Mouse (Mus musculus) induced T-regulatory cell, adult 2 months (primary cell): ENCODE results near the gene Ilk.
A peak's percentile ranks its signal among the peaks of the same experiment; 100 is the strongest.
"Not testable (repeated sequence)": the region's sequence is repeated elsewhere in the genome, so short reads cannot be mapped to it uniquely, and the experiment has no call there.

Source experiments
- DNase-seq: peaks from one replicate; pipeline ENCODE4 v3.0.0-alpha.2; 2012; ENCODE audit warnings: low read depth

Ilk gene

DNA sequence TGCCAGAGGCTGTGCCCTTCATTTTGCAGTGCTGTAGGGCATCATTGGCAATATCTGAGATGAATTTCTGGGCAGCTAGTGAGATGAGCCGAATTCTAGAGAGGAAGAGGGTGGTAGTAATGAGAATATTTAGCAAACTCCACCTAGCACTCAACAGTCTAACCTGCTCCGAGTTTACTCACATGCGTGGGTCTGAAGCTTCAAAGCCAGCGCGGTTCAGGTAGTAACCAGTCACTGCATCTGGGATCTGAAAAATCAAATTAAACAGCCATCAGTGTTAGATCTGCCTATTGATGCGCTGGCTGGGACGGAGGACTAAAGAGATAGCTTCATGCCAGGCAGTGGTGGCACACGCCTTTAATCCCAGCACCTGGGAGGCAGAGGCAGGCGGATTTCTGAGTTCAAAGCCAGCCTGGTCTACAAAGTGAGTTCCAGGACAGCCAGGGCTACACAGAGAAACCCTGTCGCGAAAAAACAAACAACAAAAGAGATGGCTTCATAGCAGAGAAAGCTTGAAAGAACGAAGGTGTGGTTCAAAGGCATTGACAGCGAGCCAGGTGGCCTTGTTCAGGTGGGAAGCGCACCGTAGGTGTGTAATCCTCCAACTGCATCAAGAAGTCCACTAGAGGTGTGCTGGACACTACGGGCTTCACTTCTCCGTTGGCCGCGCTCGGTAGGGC is 7.0 kb downstream of the Ilk start:
- not testable (repeated sequence) for DNase-seq

DNA sequence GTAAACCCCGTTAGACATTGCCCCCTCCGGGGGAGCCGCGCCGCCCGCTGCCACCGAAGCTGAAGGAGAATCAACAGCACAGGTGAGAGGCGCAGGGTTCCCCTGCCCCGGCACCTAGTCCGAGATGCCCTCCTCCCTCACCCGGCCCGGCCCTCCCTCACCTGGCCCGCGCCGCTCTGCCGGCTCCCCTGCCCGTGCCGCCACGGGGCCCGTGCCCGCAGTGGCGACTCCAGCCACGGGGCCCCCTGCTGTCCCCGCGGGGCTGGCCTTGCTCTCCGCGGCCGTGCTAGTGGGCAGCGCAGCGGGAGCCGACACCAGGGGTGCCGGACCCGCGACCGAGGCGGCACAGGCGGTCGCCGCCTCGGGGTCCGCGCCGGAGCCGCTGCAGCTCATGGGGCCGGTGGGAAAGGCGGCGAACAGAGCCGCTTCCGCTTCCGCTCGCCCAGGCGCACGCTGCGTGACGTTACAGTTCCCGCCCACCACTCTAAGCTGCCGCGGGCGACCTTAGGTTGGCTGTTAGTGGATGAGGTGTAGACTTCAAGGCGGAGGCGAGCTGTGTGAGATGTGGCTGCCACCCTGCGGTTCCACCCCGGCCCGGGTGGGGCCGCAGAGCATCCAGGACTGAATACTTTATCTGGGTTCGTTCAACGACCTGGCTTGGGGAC is 7.7 kb downstream of the Ilk start, which contains the start of gene Taf10:
TSS of gene Taf10 (minus strand) at position 436 of the 665 bp plus-strand sequence.
- peak; percentile 96 for DNase-seq

DNA sequence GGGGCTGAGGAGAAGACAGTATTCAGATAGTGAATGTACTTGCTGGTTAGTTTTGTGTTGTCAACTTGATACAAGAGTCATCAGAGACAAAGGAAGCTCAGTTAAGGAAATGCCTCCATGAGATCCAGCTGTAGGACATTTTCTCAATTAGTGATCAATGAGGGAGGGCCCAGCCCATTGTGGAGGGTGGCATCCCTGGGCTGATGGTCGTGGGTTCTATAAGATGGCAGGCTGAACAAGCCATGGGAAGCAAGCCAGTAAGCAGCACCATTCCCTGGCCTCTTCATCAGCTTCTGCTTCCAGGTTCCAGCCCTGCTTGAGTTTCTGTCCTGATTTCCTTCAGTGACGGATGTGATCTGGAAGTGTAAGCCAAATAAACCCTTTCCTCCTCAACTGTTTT is 11.4 kb downstream of the Ilk start:
- DNase-seq, result no peak

DNA sequence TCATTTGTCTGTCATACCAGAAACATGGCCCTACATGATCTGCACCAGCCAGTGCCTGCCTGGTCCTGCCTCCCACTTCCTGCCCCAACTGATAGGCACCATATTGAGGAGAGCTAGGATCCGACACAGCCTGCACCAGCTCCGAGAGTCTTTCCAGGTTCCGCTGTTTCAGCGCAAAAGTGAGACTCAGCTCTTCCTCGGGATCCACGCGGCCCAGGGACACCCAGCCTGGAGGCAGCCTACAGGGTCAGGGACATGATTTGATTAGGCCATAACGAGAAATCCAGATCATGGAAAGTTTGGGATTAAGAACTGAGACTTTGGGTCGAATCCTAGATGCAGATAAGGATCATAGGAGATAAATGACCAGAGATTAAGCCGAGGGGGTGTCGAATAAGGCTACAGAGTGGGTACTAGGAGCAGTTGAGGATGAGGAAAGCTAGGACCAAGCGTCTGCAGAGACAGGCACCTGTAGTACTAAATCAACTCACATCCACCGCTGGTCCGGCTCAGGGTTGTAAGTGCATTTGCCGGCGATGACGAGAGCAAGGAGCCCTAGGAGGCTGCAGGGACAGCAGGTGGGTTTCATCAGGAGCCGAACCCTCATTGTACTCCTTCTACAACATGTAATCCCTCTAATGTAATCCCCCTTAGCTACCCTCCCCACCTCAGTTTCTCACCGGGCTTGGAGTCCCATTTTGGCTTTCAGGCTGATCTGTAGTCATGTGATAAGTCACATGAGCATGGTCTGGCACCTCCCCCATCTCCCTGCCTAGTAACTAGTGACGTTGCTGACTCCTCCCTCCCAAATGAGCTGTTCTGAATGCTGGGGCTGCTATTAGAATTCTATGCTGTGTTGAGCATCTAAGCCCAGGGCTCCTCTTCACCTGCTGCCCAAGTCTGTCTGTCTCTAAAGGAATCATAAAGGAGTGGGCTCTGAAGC is 15.4 kb downstream of the Ilk start, which contains the start of gene Tpp1:
TSS of gene Tpp1 (minus strand) at position 745 of the 943 bp plus-strand sequence.
- peak; percentile 97 for DNase-seq

DNA sequence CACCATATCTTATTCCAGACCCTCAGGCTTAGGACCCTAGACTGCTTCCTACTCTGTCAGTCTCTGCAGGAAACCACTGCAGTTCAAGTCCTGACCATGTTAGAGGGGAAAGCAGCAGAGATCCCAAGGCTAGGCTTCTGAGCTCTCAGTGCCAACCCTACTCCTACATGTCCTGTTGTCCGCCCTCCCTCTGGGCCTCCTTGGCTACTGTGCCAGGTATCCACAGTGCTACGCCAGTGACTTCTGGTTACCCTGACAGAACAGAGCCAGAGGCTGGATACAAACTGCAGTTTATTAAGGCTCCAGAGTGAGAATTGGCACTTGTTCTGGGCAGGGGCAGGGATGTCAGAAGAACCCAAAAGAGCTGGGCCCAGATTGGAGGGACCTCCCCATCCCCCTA is 16.3 kb downstream of the Ilk start:
- no peak for DNase-seq

DNA sequence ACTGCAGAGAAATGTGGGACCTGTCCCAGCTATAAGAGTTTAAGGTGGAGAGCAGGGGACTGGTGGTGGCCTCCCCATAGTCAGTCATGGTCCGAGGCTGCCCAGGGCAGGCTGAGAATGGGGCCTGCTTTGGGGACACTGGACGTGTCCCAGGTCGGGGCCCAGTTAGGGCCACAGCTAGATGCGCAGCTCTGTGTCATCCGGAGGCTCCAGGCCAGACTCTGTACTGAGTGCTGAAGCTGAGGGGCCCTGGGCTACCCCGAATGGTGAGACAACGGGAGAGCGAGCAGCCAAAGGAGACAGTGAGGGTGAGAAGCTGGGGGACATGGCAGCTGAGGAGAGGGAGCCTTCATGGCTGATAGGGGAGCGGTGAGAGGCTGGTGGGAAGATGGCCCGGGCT is 16.9 kb downstream of the Ilk start:
- no peak for DNase-seq

DNA sequence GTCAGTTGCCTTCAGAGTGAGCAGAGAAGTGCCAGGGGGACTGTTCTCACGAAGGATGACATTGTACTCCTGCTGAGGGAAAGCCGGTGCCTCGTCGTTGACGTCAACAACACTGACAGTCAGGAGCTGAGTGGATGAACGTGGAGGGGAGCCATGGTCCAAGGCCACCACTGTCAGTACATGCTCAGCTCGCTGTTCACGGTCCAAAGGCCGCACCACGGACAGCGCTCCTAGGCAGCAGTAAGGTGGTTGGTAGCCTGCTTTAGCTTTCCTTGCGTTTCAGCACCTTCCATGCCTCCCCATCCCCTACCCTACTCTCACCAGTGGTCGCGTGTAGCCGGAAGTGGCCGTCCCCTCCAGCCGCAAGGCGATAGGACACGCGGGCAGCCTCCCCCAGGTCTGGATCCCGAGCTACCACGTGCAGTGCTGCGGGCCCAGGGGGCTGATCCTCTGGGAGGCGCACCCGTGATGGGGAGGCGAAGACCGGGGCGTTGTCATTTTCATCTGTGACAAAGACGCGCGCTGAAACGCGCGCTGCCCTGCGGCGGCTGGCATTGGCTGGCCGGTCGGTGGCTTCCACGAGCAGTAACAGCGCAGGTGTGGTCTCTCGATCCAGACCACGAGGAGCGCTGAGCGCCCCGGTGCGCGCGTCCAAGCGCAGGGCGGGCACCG is 25.6 kb downstream of the Ilk start:
- DNase-seq, result no peak

DNA sequence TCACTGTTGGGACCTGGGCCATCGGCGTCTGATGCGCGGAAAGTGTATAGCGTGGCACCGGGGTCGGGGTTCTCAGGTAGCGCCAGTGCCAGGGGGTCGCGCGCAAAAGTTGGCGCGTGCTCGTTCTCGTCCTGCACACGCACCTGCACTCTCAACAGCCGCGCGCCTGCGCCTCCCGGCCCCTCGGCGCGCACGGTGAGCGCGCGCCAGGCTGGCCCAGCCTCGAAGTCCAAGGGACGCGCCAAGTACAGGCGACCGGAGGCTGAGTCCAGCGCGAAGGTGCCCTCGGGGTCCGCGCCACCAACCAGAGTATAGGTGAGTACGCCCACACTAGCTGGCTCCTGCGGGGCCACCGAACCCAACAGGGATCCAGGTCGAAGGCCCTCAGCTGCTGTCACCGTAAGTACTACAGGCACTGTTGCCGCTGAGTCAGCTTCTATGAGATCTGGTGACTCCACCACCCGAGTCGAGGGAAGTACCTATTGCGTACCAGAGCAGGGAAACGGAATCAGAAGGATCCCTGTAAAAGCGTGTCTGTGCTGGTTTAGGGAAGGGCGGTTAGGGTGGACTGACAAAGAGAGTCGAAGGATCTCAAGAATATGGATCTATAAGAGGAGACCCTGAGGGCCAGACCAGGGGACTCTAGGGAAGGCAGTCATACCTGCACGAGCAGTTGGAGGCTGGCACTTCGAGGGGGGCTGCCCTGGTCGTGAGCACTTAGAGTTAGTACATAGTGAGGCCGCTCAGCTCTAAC is 26.3 kb downstream of the Ilk start:
- no peak for DNase-seq

DNA sequence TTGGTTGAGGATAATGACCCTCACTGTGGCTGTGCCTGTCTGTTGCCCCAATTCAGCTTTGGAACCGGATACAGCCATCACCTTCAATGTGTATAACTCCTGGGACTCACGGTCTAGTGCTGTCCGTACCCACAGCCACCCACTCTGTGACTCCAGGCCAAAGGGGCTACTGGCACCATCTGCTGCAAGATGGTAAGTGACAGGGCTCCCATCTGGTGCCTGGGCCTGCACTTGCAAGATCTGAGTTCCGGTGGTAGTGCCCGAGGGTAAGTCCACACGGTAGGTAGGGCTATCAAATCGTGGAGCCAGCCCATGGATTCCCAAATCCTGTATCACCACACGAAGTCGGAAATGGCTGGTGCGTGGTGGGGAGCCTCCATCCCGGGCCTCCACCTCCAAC is 27.9 kb downstream of the Ilk start:
- no peak for DNase-seq

DNA sequence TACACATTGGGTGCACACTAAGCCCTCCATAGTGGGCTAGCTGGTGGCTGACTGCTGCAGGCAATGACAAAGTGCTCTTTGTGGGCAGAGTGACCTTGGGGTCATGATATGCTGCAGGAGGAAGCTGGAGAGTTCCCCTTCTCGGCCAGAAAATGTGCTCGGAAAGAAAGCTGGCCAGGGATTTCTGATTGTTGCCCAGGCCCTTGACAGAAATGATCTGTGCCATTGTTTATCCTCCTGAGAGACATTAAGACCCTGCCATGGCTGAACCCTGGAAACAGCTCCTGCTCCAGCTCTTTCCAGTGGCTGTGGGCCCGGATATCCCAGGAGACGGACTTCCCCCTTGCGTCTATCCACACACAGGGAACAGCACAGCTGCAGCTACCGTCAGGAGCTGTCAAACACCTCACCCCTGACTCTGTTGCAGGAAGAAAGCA is 31.4 kb downstream of the Ilk start:
- DNase-seq, result no peak

DNA sequence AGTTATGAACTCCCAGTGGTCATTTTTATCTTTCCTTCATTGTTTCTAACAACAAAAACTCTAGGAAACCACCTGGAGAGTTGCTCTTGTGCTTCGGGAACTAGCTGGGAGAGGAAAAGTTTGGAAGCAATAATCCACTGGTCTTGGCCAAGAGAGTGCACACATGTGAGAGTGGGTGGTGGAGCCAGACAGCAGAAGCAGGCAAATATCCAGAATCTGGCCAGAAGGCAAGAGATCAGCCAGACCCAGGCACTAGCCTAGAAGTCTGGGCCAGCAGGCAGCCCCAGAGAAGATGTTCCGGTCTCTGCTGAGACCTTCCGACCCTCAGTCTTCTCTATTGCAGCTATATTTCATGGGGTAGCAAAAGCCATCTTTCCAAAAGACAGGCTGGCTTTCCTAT is 33.6 kb downstream of the Ilk start:
- no peak for DNase-seq

DNA sequence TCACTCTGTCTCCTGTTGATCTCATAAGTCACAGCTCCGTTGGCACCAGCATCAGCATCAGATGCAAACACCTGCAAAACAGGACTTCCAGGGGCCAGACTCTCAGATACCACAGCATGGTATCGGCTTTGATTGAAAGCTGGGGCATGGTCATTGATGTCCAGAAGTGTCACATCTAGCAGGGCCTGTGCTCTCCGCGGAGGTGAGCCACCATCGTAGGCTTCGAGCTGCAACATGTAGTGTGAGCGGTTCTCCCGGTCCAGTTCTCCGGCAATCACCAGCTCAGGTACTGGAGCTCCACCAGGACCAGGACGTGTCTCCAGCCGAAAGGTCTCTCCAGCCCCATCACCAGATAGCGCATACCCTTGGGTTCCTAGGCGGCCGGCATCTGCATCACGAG is 35.9 kb downstream of the Ilk start:
- DNase-seq, result no peak

DNA sequence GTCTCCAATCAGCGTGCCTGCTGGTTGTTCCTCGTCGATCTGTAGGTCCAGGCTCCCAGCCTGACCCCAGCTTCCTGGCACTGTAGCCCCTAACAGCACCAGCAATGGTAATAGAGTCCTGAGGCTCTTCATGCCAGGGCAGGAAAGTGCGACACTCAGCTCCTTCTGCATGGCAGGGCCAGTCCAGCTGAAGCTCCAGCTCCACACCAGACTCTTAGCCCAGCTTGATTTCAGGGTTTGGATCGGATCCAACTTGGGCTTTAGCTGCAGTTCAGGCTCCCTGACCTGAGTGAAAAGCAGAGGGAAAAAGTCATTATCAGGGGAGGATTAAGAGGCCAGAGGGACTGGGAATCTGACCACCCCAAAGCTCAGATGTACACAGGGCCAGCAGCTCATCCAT is 36.6 kb downstream of the Ilk start:
- DNase-seq, result no peak

DNA sequence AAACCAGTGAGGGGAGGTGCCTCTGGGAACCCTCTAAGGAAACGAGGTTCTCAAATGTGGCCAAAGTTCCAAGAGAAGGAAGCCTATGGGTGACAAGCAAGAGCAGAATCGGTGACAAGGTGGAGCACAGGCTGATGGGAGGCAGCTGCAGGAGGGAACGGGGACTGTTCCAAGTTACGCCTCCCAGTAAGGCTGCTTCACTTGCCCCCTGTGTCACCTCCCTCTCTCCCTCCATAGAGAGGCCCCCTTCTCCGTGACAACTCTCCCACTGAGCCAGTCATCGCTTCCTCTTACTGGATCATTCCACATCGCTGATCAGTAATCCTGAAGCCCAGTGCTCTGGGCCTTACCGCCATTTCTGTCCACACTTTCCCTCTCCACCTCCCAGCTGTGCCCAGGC is 38.3 kb downstream of the Ilk start:
- no peak for DNase-seq

DNA sequence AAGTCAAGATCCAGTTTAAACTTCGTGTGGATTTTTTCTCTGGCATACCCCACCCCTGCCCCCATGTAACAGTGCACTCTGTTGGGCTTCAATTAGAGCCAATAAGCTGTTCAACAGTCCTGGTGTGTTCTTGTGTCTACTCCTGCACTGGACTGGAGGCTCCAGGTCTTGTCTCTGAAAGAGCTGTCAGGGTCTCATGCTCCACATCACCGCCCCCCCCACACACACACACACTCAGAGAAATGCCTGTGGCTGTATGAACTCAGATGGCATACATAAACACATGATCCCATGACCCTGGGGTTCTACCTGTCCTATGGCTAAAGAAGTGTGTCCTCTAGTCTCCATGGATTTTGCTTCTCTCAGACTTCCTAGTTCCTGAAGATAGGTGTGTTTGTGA is 39.6 kb downstream of the Ilk start:
- no peak for DNase-seq

DNA sequence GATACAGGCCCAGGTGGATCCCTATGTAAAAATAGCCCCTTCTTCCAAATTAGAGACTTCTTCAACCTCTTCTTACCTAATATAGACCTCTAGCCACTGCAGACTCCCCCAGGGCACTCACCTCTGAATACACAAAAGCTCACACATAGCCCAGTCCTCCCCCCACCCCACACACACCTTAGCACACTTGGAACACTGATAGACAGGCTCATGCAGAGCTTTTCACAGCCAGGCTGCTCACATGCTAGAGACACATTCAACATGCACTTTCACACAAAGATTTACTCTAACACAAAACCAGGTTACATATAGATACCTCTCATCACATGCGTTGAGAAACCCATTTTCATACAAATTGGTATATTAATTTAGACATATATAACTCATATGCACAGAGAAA is 40.9 kb downstream of the Ilk start:
- DNase-seq, result no peak

DNA sequence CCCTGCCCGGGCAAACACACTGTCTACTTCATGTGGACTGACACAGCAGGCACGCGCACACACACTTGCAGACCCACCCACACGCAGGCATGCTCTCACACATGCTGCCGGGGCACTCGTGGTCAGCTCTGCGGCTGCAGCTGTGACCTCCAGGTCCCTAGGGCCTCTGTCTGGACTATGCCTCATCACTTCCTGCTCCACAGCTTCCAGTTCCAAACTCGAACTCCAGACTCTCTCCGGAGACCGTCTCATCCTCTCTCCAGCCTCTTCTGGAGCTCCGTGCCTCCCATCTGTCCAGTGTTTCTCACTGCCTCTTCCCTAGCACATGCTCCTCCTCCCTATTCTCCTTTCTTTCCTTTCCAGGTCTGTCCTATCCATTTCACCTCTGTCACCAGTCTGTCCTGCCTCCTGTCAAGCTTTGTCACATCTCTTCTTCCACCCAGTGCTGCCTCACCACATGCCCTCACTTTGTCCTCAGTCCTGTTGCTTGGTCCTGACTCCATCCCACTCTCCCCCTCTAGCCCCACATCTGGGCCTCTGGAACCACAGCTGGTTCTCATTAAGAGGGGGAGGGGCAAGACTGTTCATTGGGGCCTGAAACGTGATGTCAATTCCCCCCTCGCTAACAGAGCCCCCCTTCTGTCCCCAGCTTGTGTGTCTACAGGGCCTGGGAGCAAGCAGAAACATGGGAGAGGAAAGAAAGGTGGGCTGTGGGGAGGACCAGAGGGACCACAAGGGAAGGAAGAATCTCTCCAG is 41.6 kb downstream of the Ilk start:
- DNase-seq, result no peak

DNA sequence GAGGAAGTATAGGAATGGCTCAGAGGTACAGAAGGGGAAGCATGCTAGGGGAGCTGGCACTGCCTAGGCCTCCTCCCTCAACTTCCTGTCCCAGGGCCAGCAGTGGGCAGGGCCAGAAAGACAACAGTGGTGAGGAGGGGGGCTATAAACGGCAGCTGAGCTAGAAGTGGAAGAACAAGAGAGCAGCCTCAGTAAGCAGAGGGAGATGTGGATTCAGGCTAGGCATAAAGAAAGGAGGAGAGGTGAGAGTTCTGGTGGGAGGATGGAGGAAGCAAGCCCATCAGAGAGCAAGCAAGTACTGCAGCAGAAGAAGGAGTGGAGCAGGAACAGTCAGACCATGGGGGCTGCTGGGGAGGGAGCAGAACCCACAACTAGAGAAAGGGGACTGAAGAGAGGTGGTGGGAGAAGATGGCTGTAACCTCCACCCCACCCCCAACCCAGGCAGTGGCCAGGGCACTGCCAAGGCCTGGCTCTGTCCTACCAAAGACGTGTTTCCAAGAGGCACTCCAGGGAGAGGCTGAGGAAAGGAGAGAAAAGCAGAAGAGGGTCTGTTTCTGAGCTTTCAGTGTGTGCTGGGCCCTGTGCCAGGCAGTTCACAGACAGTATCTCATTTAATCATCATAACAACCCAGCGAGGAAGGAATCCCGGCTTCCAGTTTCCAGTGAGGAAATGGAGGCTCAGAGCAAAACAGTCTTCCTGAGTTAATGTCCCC is 42.3 kb downstream of the Ilk start:
- DNase-seq, result no peak

DNA sequence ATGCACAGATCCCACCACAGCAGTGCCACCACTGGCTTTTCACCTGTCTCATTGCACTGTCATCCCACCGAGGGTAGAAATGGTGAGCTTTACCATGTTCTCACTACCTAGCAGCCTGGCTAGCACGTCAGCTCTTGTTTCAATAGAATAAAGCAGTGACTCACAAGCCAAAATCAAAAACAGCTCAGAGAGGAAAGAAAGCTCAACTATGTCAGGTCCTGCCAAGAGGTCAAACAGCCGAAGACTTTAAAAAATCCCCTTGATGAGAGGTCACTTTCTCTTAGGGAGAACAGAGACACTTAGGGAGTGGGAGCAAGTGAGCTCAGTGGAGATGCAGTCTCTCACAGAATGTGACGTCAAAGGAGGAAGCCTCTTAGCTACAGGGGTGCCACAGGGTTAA is 47.5 kb downstream of the Ilk start:
- no peak for DNase-seq

DNA sequence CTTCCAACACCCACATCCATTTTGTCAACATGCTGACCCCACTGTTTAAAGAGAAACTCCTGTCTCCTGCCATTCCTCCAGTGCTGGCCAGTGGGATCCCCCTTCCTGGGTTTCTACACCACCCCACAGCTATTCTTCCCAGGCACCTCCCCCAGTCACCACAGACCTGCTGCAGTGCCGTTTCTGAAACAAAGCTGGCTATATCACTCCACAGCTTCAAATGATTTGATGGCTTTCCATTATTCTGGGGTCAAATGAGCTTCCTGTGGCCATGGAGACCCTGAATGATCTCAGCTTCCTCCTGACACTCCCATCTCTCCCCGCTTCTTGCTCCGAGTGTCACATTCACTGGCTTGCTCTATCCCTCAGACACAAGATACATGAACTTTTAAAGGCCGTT is 48.2 kb downstream of the Ilk start:
- no peak for DNase-seq
